Mouse (Mus musculus): ENCODE data around the gene Htra3.

Gene Htra3

DNA sequence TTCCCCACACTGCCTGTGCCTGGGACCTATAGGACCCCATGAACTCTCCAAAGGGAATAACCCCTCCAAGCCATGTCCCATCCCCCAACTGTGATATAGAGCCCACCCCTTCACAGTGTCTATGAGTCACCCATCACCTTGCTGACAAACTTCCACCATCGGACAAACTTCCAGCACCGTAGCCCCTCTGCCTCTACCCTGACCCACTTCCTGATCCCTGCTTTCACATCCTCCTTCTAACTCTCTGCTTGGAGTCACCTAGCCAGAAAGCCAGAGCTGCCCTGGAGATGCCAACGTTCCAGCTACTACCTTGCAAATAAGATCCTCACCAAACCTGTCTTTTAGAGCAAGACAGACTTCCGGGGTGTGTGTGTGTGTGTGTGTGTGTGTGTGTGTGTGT, 14.1 kb upstream of the Htra3 start:
- DNase-seq: no peak

DNA sequence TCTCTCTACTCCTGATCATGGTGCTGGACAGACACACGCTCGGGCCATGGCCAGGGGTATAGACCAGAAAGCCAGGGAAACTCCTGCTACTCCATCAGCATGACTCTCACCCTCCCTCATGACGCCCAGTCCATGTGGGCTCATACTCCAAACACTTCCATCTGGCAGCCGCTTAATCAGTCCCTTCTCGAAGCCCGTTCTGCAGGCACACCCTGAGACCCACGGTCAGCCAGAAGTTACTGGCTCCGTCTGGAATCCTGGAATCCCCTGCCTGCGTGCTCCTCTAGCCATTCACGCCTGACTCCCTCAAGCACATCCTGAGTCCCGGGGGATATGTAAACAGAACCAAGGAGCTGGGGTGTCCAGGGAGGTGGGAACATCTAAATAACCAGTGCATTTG, 11.7 kb upstream of the Htra3 start:
- no peak for DNase-seq

DNA sequence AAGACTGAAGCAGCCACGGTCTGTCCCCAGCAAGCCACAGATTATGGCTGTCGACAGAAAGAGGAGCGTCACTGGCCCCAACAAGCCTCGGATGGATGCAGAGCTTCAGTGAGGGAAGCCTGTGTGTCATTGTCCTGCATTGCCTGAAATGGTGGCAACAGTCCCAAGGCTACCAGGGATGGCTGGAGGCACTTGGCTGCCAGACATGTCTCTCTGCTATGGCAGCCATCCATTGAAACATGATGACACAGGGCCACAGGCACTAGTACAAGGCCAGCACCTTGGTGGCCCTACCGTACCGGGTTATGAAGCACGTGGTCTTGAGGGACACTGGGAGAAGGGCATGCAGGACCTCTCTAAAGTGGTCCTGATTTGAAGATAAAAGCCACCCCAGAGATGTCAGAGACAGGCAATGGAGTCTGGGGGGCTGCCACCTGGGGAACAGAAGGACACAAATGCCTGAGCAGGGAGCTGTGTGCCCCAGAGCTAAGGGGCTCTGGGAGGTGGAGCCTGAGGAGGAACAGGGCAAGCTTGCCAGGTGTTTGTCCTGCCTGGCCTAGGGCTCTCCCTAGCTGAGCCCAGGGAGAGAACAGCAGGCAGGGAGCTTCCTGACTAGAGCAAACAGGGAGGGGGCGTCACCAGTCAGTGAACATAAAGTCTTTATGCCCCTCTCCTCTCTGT, 11.0 kb upstream of the Htra3 start:
- DNase-seq: no peak

DNA sequence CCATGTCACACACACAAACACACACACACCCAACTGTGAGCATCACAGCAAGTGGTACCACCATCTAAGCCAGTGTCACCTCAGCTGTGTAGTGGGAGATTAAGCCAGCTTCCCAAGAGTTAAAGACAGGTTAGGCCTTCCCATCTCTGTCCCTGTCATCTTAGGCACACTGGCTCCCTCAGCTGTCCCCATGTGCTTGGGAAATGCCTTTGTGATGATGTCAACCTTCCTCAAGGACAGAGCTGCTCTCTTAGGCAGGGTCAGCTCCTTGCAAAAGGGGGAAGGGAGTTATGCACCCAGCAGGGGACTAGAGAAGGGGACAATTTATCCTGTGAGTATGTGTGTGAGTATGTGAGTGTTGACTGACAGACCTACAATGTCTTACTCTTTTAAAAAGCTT, 9.8 kb upstream of the Htra3 start:
- no peak for DNase-seq

DNA sequence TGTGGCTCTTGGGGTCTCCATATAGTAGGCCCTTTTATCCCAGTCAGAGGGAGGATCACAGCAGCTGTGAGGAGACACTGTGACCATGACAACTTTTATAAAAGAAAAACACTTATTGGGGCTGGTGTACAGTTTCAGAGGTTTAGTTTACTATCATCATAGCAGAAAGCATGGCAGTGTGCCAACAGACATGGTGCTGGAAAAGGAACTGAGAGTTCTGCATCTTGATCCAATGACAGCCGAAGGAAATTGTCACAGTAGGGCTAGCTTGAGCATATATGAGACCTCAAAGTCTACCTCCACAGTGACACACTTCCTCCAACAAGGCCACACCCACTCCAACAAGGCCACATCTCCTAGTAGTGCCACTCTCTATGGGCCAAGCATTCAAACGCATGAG, 9.3 kb upstream of the Htra3 start:
- peak; percentile 56 for DNase-seq

DNA sequence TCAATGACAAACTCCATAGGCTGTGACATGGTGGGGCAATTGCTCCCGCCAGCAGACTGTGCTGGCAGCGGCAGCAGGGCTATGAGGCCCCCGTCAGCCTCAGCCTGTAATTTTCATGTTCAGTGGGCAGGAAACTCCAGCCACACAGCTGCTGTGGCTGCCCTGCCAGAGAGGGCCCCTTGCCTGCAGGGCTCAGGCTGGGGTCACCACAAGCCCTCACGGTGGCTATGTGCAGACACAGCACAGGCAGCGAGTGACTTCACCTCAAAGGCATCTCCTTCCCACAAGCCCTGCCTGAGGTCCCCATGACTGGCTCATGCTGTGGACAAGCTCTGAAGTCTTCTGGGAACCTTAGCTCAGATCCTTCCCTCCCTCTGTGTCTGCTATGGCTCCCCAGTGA, 7.5 kb upstream of the Htra3 start:
- DNase-seq: no peak

DNA sequence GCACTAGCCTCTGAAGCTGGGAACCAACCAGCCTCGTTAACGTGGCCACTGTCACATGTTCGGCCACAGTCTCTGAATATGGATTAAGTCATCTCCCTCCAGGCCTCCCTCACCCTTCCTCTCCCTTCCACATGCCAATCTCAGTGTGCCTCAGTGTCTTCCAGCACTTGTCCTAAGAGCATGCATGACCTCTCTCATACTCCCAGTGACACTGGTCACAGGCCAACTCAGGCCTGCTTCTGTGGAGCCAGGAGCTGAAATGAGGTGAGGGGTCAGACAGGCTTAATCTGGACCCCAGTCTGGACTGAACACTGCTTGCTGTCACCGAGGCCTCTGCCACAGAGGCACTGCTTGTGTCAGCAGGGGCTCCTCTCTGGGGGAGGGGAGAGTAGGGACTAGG, 6.8 kb upstream of the Htra3 start:
- DNase-seq: no peak

DNA sequence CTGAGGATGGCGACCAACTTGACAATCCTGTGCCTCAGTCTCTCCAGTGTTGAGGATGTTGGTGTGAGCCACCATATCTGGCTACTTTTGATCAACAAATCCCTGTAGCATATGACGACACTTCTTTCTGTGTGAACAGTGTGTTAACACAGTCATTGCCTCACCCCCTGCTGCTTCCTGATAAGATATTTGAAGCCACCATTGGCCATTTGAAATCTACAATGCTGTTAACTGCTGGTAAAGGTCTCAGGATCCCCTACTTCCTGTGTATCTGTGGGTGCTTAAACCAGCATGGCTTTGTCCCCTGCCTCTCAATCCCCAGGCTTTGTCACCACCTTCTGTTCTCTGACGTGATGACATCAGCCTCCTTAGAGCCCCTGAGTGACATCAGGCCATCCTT, 5.5 kb upstream of the Htra3 start:
- DNase-seq: no peak

DNA sequence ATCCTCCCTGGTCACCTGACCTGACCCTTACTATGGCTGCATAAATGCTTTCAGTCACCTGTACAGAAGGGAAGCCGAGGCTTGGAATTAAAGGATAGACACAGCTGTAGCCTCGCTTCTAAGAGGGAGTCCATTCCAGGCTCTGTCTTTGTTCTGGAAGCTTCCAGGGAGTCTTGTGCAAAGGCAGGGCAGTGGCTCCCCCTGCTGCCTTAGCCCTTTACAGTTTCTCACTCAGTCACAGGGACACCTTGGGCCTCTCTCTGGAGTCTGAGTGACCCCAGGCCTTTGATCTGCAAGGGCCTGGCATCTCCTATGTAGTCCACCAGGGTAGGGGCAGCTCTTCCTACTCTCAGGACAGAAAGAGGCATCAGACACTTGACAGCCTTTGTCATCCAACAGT, 1.4 kb upstream of the Htra3 start:
- DNase-seq: peak; percentile 78

DNA sequence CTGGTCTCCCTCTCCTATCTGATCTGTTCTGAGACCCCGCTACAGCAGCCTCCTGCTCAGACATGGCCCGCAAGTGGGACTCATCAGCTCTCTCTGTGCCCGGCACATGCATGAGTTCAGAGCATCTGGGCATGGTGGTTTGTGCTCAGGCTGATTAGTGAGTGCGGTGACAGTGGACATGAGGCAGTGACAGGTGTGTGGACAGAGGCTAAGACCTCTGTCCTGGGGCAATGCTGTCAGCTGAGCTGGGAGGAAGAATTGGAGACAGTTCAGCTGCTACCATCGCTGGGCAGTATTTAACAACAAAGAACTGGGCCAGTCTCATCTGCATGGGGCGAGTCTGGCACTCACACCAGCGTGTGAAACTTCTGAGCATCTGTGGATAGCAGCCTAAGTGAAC, 2.6 kb downstream of the Htra3 start:
- no peak for DNase-seq

DNA sequence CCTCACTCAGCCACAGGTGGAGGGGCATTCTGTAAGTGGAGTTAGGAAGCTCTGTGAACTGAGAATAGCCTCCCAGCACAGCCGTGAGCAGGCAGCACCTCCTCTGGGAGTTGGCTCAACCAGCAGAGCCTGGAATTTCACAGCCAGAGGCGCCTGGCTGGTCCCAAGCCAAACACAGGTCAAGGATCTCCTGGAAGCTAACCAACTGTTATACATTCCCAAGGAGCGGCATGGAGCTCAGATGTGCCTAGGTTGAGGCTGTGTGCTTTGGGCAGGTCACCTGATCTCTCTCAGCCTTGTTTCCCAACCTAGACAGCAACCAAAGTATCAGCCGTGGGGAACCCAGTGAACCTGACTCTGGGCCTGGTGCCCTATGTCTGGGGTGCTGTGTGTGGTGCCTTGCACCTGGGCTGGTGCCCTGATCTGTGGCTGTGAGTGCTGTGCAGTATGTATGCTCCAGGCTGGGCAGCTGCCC, 5.5 kb downstream of the Htra3 start:
- DNase-seq: peak; percentile 90

DNA sequence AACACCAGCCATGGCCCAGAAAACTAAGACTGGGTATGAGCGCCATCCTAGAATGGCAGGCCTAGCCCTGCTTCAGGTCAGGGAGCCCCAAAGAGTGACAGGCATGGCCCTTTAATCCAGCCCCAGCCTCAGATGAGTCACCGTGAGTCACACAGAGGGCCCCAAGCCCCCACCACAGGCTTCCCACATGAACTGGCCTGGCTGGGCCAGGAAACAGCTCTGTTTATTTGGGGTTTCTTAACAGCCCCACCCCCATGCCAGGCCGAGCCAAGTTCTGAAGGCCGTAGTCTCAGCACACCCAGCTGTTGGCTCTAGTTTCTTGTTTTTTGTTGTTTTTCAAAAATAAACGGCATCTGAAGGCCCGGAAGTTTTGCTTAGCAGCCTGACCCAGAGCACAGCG, 6.5 kb downstream of the Htra3 start:
- peak; percentile 92 for DNase-seq

DNA sequence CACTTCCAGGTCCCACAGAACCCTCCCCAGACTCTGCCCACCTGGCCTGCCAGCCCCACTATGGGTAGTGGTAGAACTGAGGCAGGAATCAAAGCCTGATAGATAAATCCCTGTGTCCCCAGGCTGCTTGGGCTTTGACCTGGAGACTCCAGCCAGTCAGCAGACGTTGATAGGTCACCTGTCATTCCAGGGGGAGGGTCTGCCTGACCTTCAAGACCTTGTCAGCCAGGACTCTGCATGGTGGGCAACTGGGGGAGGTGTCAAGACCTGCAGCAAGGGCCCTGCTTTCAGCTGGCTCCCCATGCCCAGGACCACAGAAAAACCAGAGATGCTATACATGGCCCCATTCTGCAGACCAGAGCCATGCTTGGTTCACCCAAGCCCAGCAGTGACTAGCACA, 7.0 kb downstream of the Htra3 start:
- DNase-seq: no peak

DNA sequence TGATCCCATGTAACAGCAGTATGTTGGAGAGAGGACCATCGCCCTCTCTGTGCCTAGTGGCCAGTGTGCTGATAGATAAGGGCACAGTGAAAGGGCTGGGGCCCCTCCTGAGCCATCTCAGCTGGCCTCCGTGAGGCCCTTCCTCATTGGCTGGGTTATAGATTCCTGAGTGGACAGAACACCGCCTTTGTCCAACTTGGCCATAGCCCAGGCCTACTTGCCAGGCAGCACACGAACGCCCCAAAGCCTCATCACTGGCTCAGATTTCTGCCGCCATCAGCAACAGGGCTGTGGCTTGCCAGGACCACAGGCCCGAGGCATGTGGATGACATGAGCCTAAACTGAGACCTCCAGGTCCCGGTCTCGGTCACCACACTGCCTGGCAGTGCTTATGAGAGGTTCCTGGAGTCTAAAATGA, 8.1 kb downstream of the Htra3 start:
- peak; percentile 80 for DNase-seq

DNA sequence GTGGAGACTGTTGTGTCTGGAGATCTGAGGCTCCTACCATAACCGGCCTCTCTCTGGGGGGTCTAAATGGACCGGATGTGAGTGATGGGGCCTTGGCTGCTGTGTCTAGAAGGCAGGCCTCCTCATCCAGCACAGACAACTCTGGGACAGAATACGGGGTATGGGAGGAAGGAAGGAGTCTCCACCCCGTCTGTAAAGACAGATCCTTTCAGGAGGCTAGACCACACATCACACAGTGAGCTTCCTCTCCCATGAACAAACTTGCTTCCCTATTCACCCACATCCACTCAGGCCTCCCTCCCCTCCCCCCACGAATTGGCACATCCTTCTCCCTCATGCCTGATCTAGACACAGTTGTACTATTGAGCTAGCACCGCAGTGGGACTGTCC, 9.2 kb downstream of the Htra3 start:
- peak; percentile 76 for DNase-seq

DNA sequence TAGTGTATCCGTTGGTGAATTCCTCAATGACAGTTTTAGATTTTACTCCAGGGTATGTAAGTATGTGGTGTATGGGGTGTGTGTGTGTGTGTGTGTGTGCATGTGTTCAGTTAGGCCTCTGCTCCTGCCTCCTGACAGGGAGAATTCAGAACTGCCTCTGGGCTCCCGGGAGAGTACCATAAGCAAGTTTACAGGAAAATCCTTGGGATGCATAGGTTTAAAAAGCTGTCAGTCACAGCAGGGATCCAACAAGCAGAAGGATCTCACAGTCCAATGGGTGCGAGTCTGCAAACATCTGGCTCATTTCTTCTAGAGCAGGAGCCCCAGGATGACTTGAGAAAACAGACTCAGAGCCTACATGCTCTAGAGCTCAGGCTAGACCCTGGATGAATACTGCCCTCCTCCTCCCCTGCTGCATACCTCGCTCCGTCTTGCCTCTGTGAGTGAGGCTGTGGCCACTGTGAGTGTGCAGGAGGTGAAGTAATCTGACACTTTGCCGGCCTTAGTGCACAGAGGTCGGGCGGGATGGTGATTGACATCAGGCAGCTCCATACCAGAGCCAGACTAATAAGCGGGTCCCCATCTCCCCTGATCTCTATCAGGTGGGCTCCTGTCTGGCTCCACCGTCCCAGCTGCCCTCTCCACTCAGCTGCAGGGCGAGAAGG, 9.7 kb downstream of the Htra3 start:
- no peak for DNase-seq

DNA sequence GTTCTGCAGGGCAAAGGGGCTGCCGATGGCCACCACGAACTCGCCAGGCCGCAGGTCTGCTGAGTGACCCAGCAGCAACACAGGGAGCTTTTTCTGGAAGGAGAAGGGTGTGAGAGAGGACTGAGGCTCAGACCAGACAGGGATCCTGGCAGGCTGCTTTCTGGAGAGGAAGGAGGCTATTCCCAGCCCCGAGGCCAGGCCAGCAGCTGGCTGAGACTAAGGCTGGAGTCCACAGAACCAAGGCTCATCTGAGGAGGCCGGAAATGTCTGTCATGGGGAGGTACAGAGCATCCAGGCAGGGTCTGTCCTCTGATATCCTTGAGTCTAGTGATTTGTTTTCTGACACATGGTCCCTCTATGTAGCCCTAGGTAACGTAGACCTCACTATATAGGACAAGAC, 13.4 kb downstream of the Htra3 start:
- DNase-seq: no peak

DNA sequence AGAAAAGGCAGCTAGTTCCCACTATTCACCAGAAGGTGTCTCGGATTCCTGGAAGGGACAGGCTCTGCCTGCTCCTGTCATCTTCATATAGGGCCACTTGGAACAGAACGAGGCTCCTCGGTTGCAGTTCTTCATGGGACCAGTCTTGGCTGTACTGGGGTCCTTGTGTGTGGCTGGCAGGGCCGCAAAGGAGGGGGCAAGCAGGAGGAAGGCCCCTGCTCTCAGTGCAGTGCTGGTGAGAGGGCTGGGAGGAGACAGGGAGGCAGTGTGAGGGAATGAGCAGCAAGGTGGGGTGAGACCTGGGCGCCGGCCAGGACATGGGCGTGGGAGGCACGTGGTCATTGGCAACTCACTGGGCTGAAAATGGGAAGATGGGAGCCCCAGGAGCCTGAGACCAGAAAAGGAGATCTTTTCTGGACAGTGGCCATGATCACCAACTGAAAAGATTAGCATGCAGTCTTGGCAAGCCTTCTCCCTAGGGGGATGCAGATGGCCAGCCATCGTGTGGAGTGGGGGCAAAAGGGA, 17.5 kb downstream of the Htra3 start:
- DNase-seq: no peak

DNA sequence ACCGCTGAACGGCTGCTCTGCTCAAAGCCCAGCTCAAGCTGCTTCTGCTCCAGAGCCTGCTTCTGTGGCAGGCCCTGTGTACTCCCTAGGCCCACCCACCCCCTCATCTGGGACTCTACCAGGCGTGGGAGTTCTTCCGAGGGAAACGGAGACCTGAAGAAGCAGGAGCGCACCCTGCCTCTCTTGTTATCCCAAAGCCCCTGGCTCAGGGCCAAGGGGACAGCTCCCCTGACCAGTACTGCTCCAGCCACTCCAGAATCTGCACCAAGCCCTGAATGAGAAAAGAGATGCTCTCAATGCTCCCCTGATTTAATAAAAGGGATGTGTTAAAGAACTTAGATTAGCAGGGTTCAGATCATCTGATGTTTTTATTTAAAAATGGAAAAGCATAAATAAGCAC, 18.4 kb downstream of the Htra3 start:
- no peak for DNase-seq

DNA sequence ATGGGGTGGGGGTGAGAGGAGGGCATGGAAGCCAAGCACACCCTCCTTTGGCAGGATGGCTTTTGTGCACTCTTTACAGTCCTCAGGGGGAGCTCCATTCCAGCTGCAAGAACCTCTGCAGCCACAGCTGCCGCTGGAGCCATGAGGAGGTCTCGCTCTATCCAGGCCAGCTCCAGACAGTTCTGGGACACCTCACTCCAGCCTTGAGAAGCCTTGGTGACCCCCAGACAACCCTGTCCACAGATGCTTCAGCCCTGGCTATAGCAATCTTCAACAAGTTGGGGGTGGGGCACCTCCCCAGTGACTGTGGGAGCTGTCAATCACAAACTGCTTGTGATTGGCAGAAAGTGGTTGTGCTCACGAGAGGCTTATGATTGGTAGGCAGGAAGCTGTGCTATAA, 20.1 kb downstream of the Htra3 start:
- DNase-seq: no peak

DNA sequence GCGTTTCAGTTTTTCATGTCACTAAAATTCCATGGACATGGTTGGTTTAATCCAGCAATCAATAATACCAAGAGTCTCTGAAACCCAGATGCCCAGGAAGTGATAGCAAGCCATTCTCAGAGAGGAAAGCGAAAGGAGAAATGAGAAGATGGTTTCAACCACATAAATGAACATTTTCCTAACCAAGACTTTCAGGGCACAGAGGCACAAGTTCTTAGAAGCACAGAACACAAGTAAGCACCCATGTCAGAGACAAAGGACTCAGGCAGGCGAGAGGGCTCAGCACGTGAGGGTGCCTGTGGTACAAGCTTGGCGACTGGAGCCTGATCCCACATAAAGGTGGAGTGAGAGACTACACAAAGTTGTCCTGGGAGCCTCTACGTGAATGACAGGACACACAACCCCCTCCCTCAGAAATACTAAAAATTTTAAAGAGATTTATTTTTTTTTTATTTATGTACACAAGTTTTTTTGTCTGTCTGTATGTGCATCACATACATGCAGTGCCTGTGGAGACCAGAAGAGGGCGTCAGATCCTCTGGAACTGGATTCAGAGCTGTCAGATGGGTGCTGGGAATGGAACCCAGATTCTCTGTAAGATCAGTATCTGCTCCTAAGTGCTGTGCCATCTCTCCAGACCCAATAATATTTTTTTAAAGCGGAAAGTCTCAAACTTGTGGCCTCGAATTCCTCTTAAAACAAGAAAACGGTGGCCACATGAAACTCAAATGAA, 23.7 kb downstream of the Htra3 start:
- no peak for DNase-seq

DNA sequence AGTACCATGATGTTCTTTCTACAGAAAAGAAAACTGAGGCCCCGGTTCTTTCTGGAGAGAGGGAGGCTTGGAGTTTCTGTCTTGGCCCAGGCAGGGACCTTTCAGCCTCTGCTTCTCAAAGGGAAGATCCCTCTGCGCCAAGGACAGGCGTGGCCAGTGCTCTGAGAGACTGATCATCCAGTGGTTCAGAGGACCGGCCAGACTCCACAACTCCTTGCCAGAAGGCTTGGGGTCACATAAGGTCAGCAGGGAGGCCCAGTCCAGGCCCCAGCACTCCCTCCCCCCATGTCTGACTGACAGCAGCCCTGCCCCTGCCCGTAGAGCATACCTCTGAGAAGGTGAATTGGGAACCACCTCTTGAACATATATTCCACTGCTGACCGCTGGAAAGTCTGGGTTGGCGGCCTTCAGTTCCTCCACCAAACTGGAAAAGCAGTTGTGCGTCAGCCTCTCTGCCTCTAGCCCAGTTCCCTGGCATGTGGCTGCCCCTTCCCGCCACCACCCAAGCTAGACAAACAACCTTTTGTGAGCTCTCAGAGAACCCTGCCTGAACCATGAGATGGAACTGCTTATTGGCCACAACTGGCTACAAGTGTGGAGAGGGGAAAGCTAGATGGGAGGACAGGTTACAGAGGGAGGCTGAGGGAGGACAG, 25.7 kb downstream of the Htra3 start:
- peak; percentile 51 for DNase-seq

DNA sequence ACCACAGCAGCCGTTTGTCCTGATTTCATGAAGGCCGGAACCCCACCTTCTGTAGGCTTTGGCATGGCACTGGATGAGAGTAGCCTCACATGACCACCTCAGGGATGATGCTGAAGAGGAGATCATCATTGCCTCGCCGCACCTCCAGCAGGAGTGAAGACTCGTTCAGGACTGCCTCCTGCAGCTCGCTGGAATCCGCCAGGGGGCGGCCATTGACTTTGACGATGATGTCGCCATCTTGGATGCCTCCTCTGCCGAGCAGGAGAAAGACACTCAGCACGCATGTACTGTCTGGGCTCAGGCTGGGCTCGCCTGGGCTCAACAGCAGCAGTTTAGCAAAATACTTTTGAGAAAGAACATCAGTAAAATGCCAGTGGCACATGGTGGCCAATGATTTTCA, 26.7 kb downstream of the Htra3 start:
- no peak for DNase-seq
